Mouse (Mus musculus) liver (tissue): ENCODE data around the gene Narfl.
"Not testable (repeated sequence)": the region's sequence is repeated elsewhere in the genome, so short reads cannot be mapped to it uniquely, and the experiment has no call there.

ENCODE experiments used
- DNase-seq: peaks from one replicate; pipeline ENCODE4 v3.0.0-alpha.2; 2020; ENCODE audit warnings: mixed read lengths

Narfl gene

GRCm38 (mm10) chr17:25773549-25774120 lies at the start of gene Narfl:
TSS of gene Narfl (plus strand) at chr17:25773776.
- DNase-seq = peak; percentile 98

DNA sequence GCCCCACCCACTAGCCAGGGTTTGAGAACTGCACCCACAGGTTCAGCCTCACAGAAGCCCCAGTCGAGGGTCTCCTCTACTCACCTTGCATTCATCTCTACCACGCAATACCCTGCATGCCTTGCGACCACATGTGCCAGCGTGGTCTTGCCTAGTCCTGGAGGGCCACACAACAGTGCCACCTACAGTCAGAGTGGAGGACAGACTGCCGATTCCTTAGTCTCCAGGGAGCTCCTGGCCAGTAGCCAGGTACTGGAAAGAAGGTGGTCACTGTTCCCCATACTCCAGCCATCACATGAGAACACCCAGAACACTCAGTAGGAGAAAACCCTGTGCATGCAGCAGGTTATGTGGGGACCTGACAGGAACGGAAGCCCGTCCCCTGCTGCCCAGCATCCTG lies 49.7 kb upstream of the Narfl start:
- DNase-seq = no peak

DNA sequence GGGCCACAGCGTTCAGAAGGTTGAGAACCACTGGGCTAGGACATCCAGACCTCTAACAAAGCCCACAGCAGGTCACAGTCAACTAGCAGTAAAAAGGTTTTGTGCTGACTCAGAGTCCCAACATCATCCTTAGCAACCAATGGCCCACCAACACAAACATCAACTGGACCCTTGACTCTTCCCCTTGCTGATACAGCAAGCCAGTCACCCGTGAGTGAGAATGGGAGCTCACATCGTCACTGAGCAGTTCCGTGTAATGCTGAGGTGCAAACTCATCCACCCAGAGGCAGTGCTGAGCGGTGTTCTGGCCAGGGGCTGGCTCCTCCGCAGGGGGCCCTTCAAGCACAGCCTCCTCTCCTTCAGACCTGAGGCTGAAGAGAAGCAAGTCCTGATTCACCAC lies 48.3 kb upstream of the Narfl start:
- DNase-seq = no peak

- peak; percentile 99 for DNase-seq
Observed at GRCm38 (mm10) chr17:25727265-25728008, 46.1 kb upstream of the Narfl start, which contains the start of the genes Chtf18 and Rpusd1. TSS of gene Chtf18 (minus strand) at chr17:25727419. TSS of gene Rpusd1 (plus strand) at chr17:25727670.

- no peak for DNase-seq
Observed at GRCm38 (mm10) chr17:25728009-25728270, 45.6 kb upstream of the Narfl start.

GRCm38 (mm10) chr17:25732082-25732481 lies 41.5 kb upstream of the Narfl start:
- DNase-seq = peak; percentile 85

GRCm38 (mm10) chr17:25735246-25735645 lies 38.3 kb upstream of the Narfl start:
- no peak for DNase-seq

DNA sequence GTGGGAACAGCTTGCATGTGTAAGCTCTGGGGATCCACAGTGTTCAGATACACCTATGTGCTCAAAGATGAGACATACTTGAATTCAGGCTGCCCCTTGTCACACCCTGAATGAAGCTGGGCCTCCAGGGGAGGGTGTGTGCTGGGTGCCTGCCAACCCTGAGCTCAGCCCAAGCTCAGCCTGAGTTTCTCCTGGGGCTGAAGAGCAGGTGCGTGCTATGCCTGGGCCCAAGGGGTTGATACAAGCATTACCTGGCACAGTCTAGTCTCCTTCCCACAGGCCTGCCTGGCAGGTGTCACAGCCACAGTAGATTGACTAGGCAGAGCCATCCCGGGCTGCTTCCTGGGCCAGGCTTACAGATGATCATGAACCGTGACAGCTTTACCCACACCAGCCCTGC lies 37.8 kb upstream of the Narfl start, which contains the start of gene Mslnl:
Gene Mslnl, plus strand, starts transcription at position 298 of the 400 bp plus-strand sequence.
- no peak for DNase-seq

GRCm38 (mm10) chr17:25738861-25739260 lies 34.7 kb upstream of the Narfl start:
- no peak for DNase-seq

DNA sequence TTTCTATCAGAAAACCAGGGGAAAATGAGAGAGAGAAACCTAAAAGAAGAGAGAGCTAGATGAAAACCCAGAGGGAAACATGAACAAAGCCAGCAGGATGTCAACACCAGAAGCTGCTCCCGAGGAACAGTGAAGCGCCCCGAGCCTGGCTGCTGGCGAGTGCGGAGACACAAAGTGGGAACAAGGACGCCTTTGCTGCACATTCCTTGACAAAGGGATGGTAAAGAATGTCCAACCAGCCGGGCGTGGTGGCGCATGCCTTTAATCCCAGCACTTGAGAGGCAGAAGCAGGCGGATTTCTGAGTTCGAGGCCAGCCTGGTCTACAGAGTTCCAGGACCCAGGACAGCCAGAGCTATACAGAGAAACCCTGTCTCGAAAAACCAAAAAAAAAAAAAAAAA lies 32.1 kb upstream of the Narfl start:
- not testable (repeated sequence) for DNase-seq

DNA sequence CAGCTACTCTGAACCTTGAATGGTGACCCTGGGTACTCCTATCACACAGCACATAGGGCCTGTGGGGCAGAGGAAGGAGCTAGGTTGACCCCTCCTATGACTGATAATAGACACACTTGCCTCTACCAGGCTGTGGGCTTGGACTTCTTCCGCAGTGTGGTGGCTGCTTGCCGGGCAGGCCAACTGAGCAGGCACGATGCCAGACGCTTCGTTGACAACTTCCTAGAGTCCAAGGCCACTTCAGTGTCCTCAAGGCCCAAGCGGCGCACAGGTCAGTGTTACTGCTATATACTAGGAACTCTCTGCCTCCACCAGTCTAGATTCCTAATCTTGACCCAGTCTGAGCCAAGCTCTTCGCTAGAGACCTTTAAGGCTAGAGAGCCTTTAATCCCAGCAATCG lies 29.7 kb upstream of the Narfl start:
- DNase-seq = no peak

DNA sequence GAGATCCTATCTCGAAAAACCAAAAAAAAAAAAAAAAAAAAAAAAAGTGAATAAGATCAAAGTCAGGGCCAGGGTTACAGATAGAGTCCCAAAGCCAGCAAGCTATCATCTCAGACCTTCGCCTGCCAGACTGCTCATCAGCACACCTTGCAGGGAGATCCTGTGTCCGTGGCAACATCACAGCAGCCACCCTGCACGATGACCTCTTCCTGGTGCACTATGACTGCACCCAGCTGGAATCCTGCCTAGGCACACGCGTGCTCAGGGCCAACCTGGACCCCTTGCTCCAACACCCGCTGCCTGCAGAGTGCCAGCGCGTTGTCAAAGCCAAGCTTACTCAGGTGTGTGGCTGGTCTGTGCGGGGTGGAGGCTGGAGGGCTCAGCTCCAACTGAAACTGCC lies 29.3 kb upstream of the Narfl start:
- no peak for DNase-seq

DNA sequence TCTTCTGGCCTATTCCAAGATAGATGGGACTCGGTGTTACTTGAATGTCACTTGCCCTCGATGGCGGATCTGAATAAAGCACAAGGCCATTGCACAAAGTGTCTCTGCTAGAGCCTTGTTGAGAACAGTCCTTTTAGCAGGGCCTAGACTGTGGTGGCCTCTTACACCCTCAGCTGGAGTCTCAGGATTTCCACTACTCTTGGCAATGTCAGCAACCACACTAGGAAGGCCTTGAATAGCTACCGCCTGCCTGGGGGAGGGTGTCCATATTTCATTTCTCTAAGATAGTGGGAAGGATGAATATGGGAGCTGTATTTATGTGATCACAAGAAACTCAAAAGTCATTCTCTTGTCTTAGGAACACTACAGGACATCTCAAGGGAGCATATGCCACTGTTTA lies 25.3 kb upstream of the Narfl start:
- DNase-seq = no peak

GRCm38 (mm10) chr17:25749314-25749713 lies 24.3 kb upstream of the Narfl start:
- no peak for DNase-seq

GRCm38 (mm10) chr17:25751446-25751845 lies 22.1 kb upstream of the Narfl start:
- DNase-seq = peak; percentile 53

DNA sequence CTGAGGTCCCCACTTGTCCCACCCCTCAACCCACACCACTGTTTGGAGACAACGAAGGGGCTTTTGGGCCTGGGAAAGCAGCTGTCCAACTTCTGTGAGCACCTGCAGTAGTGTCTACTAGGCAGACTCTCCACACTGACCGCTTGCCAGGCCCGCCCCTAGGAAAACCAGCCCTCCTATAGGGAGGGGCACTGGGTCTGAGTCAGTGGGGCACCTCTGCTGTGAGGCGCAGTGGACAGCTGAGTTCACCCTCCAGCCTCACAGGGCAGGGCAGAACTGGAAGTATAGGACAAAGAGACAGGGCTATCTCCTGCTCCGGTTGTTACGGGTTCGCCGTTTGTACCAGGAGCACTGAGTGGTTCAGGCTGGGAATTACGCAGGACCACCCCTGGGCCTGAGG lies 19.3 kb upstream of the Narfl start, which contains the start of gene Msln:
Gene Msln, minus strand, starts transcription at position 138 of the 400 bp plus-strand sequence.
- no peak for DNase-seq

DNA sequence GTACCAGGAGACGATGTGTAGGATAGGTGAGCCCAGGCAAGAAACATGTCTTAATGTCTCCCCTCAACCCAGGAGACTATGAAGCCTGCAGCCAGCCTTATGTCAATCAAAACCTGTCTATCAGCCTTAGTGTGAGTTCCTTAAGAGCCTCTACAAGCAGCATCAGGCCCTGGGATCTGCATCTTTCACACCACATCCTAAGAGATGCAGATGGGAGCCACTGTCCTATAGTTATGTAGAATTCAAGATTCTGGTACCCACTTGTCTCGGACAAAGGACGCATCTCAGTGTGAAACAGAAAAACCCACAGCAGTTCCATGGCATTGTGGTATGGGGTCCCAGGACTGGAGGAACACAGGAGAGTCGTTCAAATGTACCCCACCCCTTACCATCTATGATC lies 18.5 kb upstream of the Narfl start:
- DNase-seq = no peak

- no peak for DNase-seq
Observed at GRCm38 (mm10) chr17:25755627-25756377, 17.8 kb upstream of the Narfl start.

DNA sequence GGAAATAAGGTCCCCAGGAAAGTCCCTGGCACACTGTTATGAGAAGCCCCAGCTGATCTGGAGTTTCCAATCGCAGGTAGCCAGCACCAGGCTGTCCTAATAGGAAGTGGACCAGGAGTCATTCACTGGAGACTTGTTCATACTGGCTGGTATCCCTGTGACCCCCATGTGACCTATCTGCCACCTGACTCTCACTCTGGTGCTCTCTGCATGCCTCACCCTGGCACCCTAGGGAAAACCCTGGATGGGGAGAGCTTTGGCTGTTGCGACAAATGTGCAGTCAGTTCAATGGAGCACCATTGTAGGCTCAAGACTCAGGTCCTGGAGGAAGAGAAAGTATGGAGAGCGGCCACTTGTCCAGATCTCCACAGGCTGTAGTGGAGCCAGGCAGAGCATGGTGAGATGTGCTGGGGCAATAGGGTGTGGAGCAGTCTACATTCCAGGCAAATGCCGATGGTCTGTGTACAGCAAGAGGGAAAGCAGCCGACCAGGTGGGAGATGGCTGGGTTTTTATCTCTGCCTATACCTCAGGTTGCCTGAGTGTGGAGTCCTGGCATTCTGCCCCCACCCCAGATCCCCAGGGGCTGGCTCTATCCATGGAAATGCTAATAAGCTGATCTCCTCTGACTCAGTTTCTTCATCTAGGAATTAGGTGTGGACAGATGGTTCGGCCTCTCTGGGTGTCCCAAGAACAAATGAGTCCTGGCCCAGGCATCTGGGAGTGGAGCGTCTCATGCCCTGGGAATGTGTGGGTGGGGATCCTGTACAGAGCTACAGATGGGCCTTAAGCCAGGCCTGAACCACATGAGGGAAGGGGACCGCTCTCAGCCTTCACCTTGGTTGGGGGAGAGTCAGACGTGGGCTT lies 17.0 kb upstream of the Narfl start:
- DNase-seq = no peak

GRCm38 (mm10) chr17:25757691-25758090 lies 15.9 kb upstream of the Narfl start:
- DNase-seq = no peak

- no peak for DNase-seq
Observed at GRCm38 (mm10) chr17:25760148-25760547, 13.4 kb upstream of the Narfl start.

- DNase-seq = no peak
Observed at GRCm38 (mm10) chr17:25761561-25761970, 12.0 kb upstream of the Narfl start.

- no peak for DNase-seq
Observed at GRCm38 (mm10) chr17:25762591-25762990, 11.0 kb upstream of the Narfl start.
